Mouse (Mus musculus): ENCODE results near the gene Cacna2d2.

DNA sequence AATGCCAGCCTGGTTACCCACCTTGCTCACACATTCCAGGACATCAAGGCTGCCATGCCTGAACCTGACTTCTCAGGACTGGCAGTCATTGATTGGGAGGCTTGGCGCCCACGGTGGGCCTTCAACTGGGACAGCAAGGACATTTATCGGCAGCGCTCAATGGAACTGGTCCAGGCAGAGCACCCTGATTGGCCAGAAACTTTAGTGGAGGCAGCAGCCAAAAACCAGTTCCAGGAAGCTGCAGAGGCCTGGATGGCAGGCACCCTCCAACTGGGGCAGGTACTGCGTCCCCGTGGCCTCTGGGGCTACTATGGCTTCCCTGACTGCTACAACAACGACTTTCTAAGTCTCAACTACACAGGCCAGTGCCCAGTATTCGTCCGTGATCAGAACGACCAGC is 178.5 kb downstream of the Cacna2d2 start:
- TF ChIP-seq POLR2A (IDR thresholded peaks at IDR 0.05; ENCODE audit: low read depth, low read length) (no peak), CTCF (IDR thresholded peaks at IDR 0.05; ENCODE audit: extremely low read depth, insufficient read length, insufficient replicate concordance, low read depth, low read length) (no peak)

All from small intestine, adult 2 months (tissue).